ENCODE assay signal across 30 mouse cellular contexts in genomic region chr9:34956512-34956911, GRCm38 (mm10).
"Had no signal": no experiment of that assay in that cellular context is flagged by ENCODE, and none has a peak within 500 bp of the region (broad histone marks: within the 10 kb centered on the region; RNA-seq: fewer than 3 reads in every experiment).

No protein-coding gene starts in this region.

- H3K4me3 ChIP-seq: limb, embryonic 10.5 days; limb, embryonic 12.5 days; limb, embryonic 13.5 days; limb, embryonic 15.5 days; liver, embryonic 12.5 days; liver, embryonic 13.5 days; liver, embryonic 15.5 days; lung, embryonic 15.5 days; megakaryocyte, embryonic 14.5 days; midbrain, embryonic 10.5 days; midbrain, embryonic 12.5 days; midbrain, embryonic 13.5 days; midbrain, embryonic 15.5 days; myocyte; neural tube, embryonic 12.5 days; neural tube, embryonic 13.5 days had no signal

- H3K27me3 ChIP-seq: limb, embryonic 12.5 days; limb, embryonic 13.5 days; limb, embryonic 15.5 days; liver, embryonic 13.5 days; liver, embryonic 15.5 days; lung, embryonic 15.5 days; midbrain, embryonic 12.5 days; midbrain, embryonic 13.5 days; midbrain, embryonic 15.5 days; neural tube, embryonic 12.5 days; neural tube, embryonic 13.5 days had no signal

- DNase-seq: liver; liver, embryonic 13.5 days; liver, postnatal 0 days; lung, adult 18-20 months; lung, adult 2 months; lung, embryonic 14.5 days; lung, postnatal 10 days; lung, postnatal 14 days; lung, postnatal 36 days; lung, postnatal 4 days; midbrain, embryonic 14.5 days had no signal

- H3K27ac ChIP-seq: limb, embryonic 10.5 days; limb, embryonic 12.5 days; limb, embryonic 13.5 days; limb, embryonic 15.5 days; liver, embryonic 12.5 days; liver, embryonic 13.5 days; liver, embryonic 14.5 days; liver, embryonic 15.5 days; lung, embryonic 15.5 days; macrophage; midbrain, embryonic 10.5 days; midbrain, embryonic 12.5 days; midbrain, embryonic 13.5 days; midbrain, embryonic 15.5 days; neural tube, embryonic 12.5 days; neural tube, embryonic 13.5 days had no signal

- ATAC-seq: liver, embryonic 12.5 days; liver, postnatal 0 days; lung, postnatal 0 days; midbrain, embryonic 13.5 days; midbrain, embryonic 15.5 days had no signal

- H3K4me1 ChIP-seq: limb, embryonic 15.5 days; liver, embryonic 15.5 days; megakaryocyte, embryonic 14.5 days; neural tube, embryonic 12.5 days had no signal

- H3K9me3 ChIP-seq: limb, embryonic 10.5 days; limb, embryonic 12.5 days; limb, embryonic 13.5 days; limb, embryonic 15.5 days; liver, embryonic 12.5 days; liver, embryonic 13.5 days; liver, embryonic 15.5 days; lung, embryonic 15.5 days; megakaryocyte, embryonic 14.5 days; midbrain, embryonic 10.5 days; midbrain, embryonic 12.5 days; midbrain, embryonic 13.5 days; midbrain, embryonic 15.5 days; neural tube, embryonic 12.5 days; neural tube, embryonic 13.5 days had no signal

- H3K4me2 ChIP-seq: limb, embryonic 12.5 days; limb, embryonic 13.5 days; limb, embryonic 15.5 days; liver, embryonic 11.5 days; liver, embryonic 12.5 days; liver, embryonic 13.5 days; liver, embryonic 15.5 days; lung, embryonic 14.5 days; lung, embryonic 15.5 days; midbrain, embryonic 12.5 days; midbrain, embryonic 13.5 days; midbrain, embryonic 15.5 days; neural tube, embryonic 12.5 days; neural tube, embryonic 13.5 days had no signal

- H3K36me3 ChIP-seq: limb, embryonic 10.5 days; limb, embryonic 12.5 days; limb, embryonic 13.5 days; limb, embryonic 15.5 days; liver, embryonic 12.5 days; liver, embryonic 13.5 days; liver, embryonic 15.5 days; lung, embryonic 15.5 days; midbrain, embryonic 10.5 days; midbrain, embryonic 12.5 days; midbrain, embryonic 13.5 days; midbrain, embryonic 15.5 days; neural tube, embryonic 12.5 days; neural tube, embryonic 13.5 days had no signal

- H3K9ac ChIP-seq: limb, embryonic 12.5 days; limb, embryonic 13.5 days; limb, embryonic 15.5 days; liver, embryonic 12.5 days; liver, embryonic 13.5 days; liver, embryonic 14.5 days; liver, embryonic 15.5 days; liver, postnatal 0 days; lung, embryonic 14.5 days; lung, embryonic 15.5 days; midbrain, embryonic 12.5 days; midbrain, embryonic 13.5 days; midbrain, embryonic 15.5 days; neural tube, embryonic 12.5 days; neural tube, embryonic 13.5 days had no signal
